Mouse (Mus musculus) neural tube, embryonic 12.5 days (tissue): ENCODE data around the gene Ccr6. TPM values are rescaled to one million over a fixed set of nuclear protein-coding genes. Genes with fewer than 3 reads are reported as not detected.

Source experiments
- ATAC-seq: fragments of 200-750 bp; cut with Nextera tagmentation; 2 replicates; pipeline ENCODE4 v1.8.0; 2017; ENCODE audit warnings: low read depth, mild to moderate bottlenecking, moderate TSS enrichment, moderate library complexity; ENCODE audit not compliant: low FRiP score
- H3K27ac ChIP-seq: fragments of 300-500 bp; sonication (generic); 2 replicates; pipeline ENCODE4 v1.5.1; 2016
- H3K27me3 ChIP-seq: fragments of 300-500 bp; sonication (generic); replicated peaks from 2 replicates; pipeline ENCODE4 v1.6.1; 2016; ENCODE audit warnings: mild to moderate bottlenecking
- H3K36me3 ChIP-seq: fragments of 300-500 bp; sonication (generic); 2 replicates; pipeline ENCODE4 v1.6.1; 2016; ENCODE audit warnings: mild to moderate bottlenecking
- H3K4me1 ChIP-seq: fragments of 300-500 bp; sonication (generic); 2 replicates; pipeline ENCODE4 v1.6.1; 2016
- H3K4me2 ChIP-seq: fragments of 300-500 bp; sonication (generic); replicated peaks from 2 replicates; pipeline ENCODE4 v1.6.1; 2016; ENCODE audit warnings: mild to moderate bottlenecking
- H3K4me3 ChIP-seq: fragments of 300-500 bp; sonication (generic); 2 replicates; pipeline ENCODE4 v1.5.1; 2016
- H3K9ac ChIP-seq: fragments of 300-500 bp; sonication (generic); 2 replicates; pipeline ENCODE4 v1.6.1; 2016; ENCODE audit warnings: mild to moderate bottlenecking
- H3K9me3 ChIP-seq: fragments of 300-500 bp; sonication (generic); 2 replicates; pipeline ENCODE4 v1.6.1; 2016; ENCODE audit warnings: mild to moderate bottlenecking
- WGBS: fragments of 180-500 bp; shearing (Covaris S2); methylation state at CpG from one replicate; pipeline ENCODE4 v1.1.7; 2016; 5-methylcytosine and 5-hydroxymethylcytosine counted together
- polyA plus RNA-seq: library from polyadenylated mRNA; unstranded; fragments of >200 nt; fragmentation: Nextera tagmentation; extraction: Ambion mirVana; gene quantifications from 2 replicates; pipeline ENCODE4 v1.2.1, GENCODE M21; 2016

The Ccr6 gene
- polyA plus RNA-seq, 1 experiment from 2014 or later: not detected

- H3K27me3 ChIP-seq: no peaks in the 10 kb centered on the region
- 85% methylated on average over 6 of the region's 6 CpGs for WGBS
- H3K27ac ChIP-seq: no peak overlapping the region
- H3K9ac ChIP-seq: no peak overlapping the region
- no peaks in the 10 kb centered on the region for H3K4me1 ChIP-seq
- H3K9me3 ChIP-seq: no peaks in the 10 kb centered on the region
- H3K36me3 ChIP-seq: no peaks in the 10 kb centered on the region
- no peak overlapping the region for H3K4me2 ChIP-seq
- no peak for ATAC-seq
- no peak overlapping the region for H3K4me3 ChIP-seq
These were observed 24.4 kb upstream of the Ccr6 start for GRCm38 (mm10) chr17:8211399-8211798.

- no peak for ATAC-seq
- no peaks in the 10 kb centered on the region for H3K9me3 ChIP-seq
- H3K27me3 ChIP-seq: no peaks in the 10 kb centered on the region
- H3K27ac ChIP-seq: no peak overlapping the region
- no peak overlapping the region for H3K9ac ChIP-seq
- no peaks in the 10 kb centered on the region for H3K4me1 ChIP-seq
- H3K4me2 ChIP-seq: no peak overlapping the region
- 85% methylated on average over 1 of the region's 1 CpGs for WGBS
- no peaks in the 10 kb centered on the region for H3K36me3 ChIP-seq
- H3K4me3 ChIP-seq: no peak overlapping the region
These were observed 21.5 kb upstream of the Ccr6 start for GRCm38 (mm10) chr17:8214369-8214768.

- Histone ChIP-seq H3K4me3 (no peak overlapping the region), H3K4me1 (no peaks in the 10 kb centered on the region), H3K27ac (no peak overlapping the region), H3K27me3 (no peaks in the 10 kb centered on the region), H3K9me3 (no peaks in the 10 kb centered on the region), H3K9ac (no peak overlapping the region), H3K4me2 (no peak overlapping the region), H3K36me3 (no peaks in the 10 kb centered on the region)
- WGBS: 94% methylated on average over 12 of the region's 12 CpGs
- no peak for ATAC-seq
These were observed 20.7 kb upstream of the Ccr6 start for GRCm38 (mm10) chr17:8215016-8215745.

DNA sequence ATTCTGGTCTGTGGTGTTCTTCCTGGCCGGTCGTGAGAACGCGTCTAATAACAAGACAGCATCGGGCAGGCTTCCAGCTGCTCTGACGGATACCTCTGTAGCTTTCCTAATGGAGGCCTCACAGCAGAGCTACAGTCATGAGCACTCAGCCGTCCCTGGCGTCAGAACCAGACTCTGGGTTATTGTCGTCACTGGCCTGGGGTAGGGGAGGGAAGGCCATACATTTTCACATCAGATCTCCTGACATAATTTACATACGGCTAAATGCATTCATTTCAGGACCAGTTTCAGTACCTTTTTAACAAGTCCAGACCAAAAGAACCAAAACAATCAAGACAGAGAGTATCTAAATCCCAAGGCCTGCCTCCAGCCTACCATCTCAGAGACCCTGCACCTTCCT lies 12.6 kb upstream of the Ccr6 start:
- Histone ChIP-seq H3K27me3 (no peaks in the 10 kb centered on the region), H3K4me1 (no peaks in the 10 kb centered on the region), H3K9me3 (no peaks in the 10 kb centered on the region), H3K9ac (no peak overlapping the region), H3K4me3 (no peak overlapping the region), H3K36me3 (no peaks in the 10 kb centered on the region), H3K27ac (no peak overlapping the region), H3K4me2 (no peak overlapping the region)
- WGBS: 89% methylated on average over 10 of the region's 10 CpGs
- no peak for ATAC-seq

DNA sequence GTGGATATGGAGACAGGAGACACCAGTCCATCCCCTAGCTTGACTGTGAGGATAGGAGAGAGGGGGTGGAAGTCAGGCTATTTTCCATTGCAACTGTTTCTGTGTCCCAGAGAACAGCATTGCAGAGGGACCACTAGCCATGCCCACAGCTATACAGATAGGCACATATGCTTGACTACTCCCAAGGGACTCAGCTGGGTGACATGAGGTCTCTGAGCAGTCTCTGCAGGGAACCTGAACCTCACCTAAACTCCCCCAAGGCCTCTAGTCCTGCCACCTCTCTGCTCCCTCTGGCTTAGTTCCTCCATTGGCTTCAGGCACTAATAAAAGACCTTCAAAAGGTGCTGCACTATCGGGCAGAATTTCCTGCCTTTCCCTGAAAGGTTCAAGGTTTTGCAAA lies 11.8 kb upstream of the Ccr6 start:
- Histone ChIP-seq H3K27me3 (no peaks in the 10 kb centered on the region), H3K27ac (no peak overlapping the region), H3K4me2 (no peak overlapping the region), H3K4me1 (no peaks in the 10 kb centered on the region), H3K4me3 (no peak overlapping the region), H3K36me3 (no peaks in the 10 kb centered on the region), H3K9me3 (no peaks in the 10 kb centered on the region), H3K9ac (no peak overlapping the region)
- ATAC-seq: no peak
- WGBS: 88% methylated on average over 1 of the region's 1 CpGs

DNA sequence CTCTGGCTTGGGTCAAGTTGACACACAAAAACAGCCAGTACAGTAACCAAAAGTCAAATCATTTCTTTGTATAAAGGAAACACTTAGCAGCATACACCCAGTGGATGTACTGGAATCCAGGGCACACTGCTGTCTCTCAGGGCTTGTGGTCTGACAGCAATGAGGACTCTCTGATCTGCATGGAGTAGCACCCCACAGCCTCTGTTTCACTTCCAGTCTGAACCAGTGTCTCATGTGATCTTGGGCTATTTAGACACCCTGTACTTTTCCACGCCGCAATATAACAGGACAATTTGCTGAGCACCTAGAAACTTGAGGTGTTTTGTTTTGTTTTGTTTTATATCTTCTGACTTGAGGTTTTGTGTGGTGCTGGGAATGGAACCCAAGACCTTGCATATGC lies 10.7 kb upstream of the Ccr6 start:
- 96% methylated on average over 2 of the region's 2 CpGs for WGBS

GRCm38 (mm10) chr17:8225746-8226145 lies 10.1 kb upstream of the Ccr6 start:
- no peak overlapping the region for H3K4me2 ChIP-seq
- H3K9ac ChIP-seq: no peak overlapping the region
- H3K4me1 ChIP-seq: no peaks in the 10 kb centered on the region
- H3K27ac ChIP-seq: no peak overlapping the region
- no peaks in the 10 kb centered on the region for H3K9me3 ChIP-seq
- no peaks in the 10 kb centered on the region for H3K27me3 ChIP-seq
- no peak for ATAC-seq
- no peaks in the 10 kb centered on the region for H3K36me3 ChIP-seq
- no peak overlapping the region for H3K4me3 ChIP-seq
- WGBS: 74% methylated on average over 4 of the region's 4 CpGs

More for the DNA sequence above, 10.7 kb upstream of the Ccr6 start:
- Histone ChIP-seq H3K36me3 (no peaks in the 10 kb centered on the region), H3K4me3 (no peak overlapping the region), H3K9ac (no peak overlapping the region), H3K9me3 (no peaks in the 10 kb centered on the region), H3K27ac (no peak overlapping the region), H3K4me2 (no peak overlapping the region), H3K27me3 (no peaks in the 10 kb centered on the region), H3K4me1 (no peaks in the 10 kb centered on the region)
- ATAC-seq: no peak

DNA sequence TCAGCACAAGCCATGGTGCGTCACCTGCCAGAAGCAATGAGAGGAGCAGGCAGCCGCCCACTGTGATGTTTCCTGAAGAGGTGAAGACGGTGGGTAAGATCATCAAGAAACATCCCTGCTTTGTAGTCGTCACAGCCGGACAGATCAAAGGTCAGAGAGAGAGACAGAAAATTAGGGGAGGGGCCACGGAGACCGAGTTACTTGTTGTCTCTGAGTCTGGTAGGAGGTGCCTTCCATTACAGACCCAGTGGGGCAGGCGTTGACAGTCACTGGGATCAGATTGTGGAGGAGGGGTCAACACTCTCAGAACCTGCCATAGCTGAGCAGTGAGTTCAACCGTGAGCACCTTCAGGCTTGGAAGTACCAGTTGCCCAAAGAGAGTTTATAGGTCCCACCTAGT lies 7.2 kb upstream of the Ccr6 start:
- ATAC-seq: no peak
- no peak overlapping the region for H3K4me3 ChIP-seq
- WGBS: 44% methylated on average over 9 of the region's 9 CpGs
- H3K9me3 ChIP-seq: no peaks in the 10 kb centered on the region
- H3K4me2 ChIP-seq: no peak overlapping the region
- H3K36me3 ChIP-seq: no peaks in the 10 kb centered on the region
- no peak overlapping the region for H3K9ac ChIP-seq
- no peaks in the 10 kb centered on the region for H3K4me1 ChIP-seq
- H3K27ac ChIP-seq: no peak overlapping the region
- no peaks in the 10 kb centered on the region for H3K27me3 ChIP-seq

DNA sequence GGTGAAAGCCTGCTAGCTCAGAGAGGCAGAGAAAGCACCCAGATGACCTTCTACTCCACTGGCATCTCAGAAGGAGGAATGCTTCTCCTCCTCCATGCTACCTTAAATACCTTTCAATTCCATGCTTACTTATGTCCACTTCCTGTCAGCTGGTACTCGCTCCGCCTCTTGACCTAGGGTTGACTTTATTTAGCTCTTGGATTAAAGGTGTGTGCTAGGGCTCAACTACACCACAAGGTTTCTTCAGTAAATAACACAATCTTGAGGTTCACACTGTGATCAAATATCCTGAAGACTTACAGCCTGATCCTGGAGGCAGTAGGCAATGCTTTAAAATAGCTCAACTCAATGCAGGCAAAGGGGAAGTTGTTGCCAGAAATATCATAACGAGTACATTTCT lies 6.2 kb upstream of the Ccr6 start:
- WGBS: 90% methylated on average over 3 of the region's 3 CpGs
- ATAC-seq: no peak
- H3K27ac ChIP-seq: no peak overlapping the region
- H3K27me3 ChIP-seq: no peaks in the 10 kb centered on the region
- no peak overlapping the region for H3K9ac ChIP-seq
- no peaks in the 10 kb centered on the region for H3K9me3 ChIP-seq
- H3K36me3 ChIP-seq: no peaks in the 10 kb centered on the region
- no peak overlapping the region for H3K4me2 ChIP-seq
- H3K4me1 ChIP-seq: no peaks in the 10 kb centered on the region
- no peak overlapping the region for H3K4me3 ChIP-seq

- no peak overlapping the region for H3K4me3 ChIP-seq
- no peaks in the 10 kb centered on the region for H3K27me3 ChIP-seq
- H3K9ac ChIP-seq: no peak overlapping the region
- ATAC-seq: no peak
- H3K4me1 ChIP-seq: no peaks in the 10 kb centered on the region
- H3K27ac ChIP-seq: no peak overlapping the region
- H3K9me3 ChIP-seq: no peaks in the 10 kb centered on the region
- H3K4me2 ChIP-seq: no peak overlapping the region
- 80% methylated on average over 5 of the region's 5 CpGs for WGBS
- no peaks in the 10 kb centered on the region for H3K36me3 ChIP-seq
These were observed 3.8 kb upstream of the Ccr6 start for GRCm38 (mm10) chr17:8232089-8232488.

DNA sequence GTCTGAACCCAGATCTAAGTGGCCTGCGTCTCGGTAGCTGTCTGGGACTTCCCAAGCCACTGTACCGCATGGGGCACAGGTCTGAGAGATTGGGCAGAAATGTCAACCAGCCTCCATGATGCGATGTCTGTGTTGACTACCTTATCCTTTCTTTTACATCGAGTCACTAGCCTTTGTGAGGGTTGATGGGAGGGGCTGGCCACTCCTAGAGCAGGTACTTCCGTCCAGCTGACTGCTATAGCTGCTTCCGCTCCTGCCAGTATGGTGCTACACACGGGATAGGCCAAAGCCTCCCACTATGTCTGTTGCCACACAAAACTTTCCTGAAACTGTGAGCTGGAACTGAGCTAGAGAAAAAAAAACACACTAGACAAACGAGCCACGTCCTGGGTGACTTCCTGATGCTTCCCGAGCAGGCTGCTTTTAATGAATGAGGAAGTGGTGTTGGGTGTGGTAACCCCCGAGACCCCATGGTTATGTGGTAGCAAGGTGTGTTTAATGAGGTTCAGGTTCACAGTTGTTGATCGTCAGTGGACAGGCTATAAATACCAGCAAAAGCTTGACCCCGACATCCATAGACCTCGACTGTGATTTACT lies 2.1 kb upstream of the Ccr6 start:
- H3K27me3 ChIP-seq: no peaks in the 10 kb centered on the region
- no peak overlapping the region for H3K4me2 ChIP-seq
- ATAC-seq: no peak
- no peaks in the 10 kb centered on the region for H3K9me3 ChIP-seq
- H3K4me1 ChIP-seq: no peaks in the 10 kb centered on the region
- H3K36me3 ChIP-seq: no peaks in the 10 kb centered on the region
- no peak overlapping the region for H3K27ac ChIP-seq
- H3K4me3 ChIP-seq: no peak overlapping the region
- H3K9ac ChIP-seq: no peak overlapping the region
- WGBS: 76% methylated on average over 15 of the region's 15 CpGs

- Histone ChIP-seq H3K27me3 (no peaks in the 10 kb centered on the region), H3K27ac (no peak overlapping the region), H3K4me3 (no peak overlapping the region), H3K9me3 (no peaks in the 10 kb centered on the region), H3K4me1 (no peaks in the 10 kb centered on the region), H3K9ac (no peak overlapping the region), H3K4me2 (no peak overlapping the region), H3K36me3 (no peaks in the 10 kb centered on the region)
- ATAC-seq: no peak
- WGBS: 88% methylated on average over 4 of the region's 4 CpGs
These were observed 1.3 kb upstream of the Ccr6 start for GRCm38 (mm10) chr17:8234537-8234936.
